In genomic region chr14:117908231-117908920, GRCm38 (mm10) we compare ENCODE assay signal across 17 mouse cellular contexts.
DNase-seq lines count a peak whose midpoint lies in the region; ATAC-seq and TF ChIP-seq lines count a peak whose summit lies in the region.
"Had no signal": no experiment of that assay in that cellular context is flagged by ENCODE, and none has a peak within 500 bp of the region (broad histone marks: within the 10 kb centered on the region; RNA-seq: fewer than 3 reads in every experiment).

No protein-coding gene starts in this region.

- no peaks in the 10 kb centered on the region for H3K27me3 ChIP-seq in intestine, embryonic 14.5 days (replicated peaks; ENCODE audit: control insufficient read depth, insufficient read depth, low read length)
- H3K27me3 ChIP-seq in intestine, postnatal 0 days (replicated peaks; ENCODE audit: control insufficient read depth, insufficient read depth, low read length): no peaks in the 10 kb centered on the region
- H3K27me3 ChIP-seq in intestine, embryonic 16.5 days (replicated peaks; ENCODE audit: control insufficient read depth, insufficient read depth, low read length): no peaks in the 10 kb centered on the region
- H3K27me3 ChIP-seq in midbrain, embryonic 14.5 days (ENCODE audit: control insufficient read depth, insufficient read depth, low read length): no peaks in the 10 kb centered on the region
- H3K27me3 ChIP-seq: limb, embryonic 12.5 days; Patski had no signal

- no peak for ATAC-seq in intestine, embryonic 14.5 days (replicated peaks; ENCODE audit: low FRiP score, low TSS enrichment, low read depth)
- no peak for ATAC-seq in intestine, postnatal 0 days
- peak; percentile 55; the same call in 1 of the 2 replicates for ATAC-seq in intestine, embryonic 16.5 days
- no peak for ATAC-seq in monocyte, adult 5-6 weeks (replicated peaks; ENCODE audit: insufficient number of reproducible peaks, low FRiP score, low TSS enrichment, poor library complexity, severe bottlenecking)
- no peak for ATAC-seq in midbrain, embryonic 14.5 days (ENCODE audit: low FRiP score, low TSS enrichment)
- ATAC-seq: CD4-positive, CD25-positive, alpha-beta regulatory T cell, adult 4 months; Patski had no signal

- no peak for TF ChIP-seq CTCF in intestine, postnatal 0 days (IDR thresholded peaks at IDR 0.05; ENCODE audit: low read depth)

- H3K9ac ChIP-seq in intestine, embryonic 14.5 days (ENCODE audit: low read length): no peak overlapping the region
- H3K9ac ChIP-seq in intestine, postnatal 0 days (ENCODE audit: low read depth, low read length): no peak overlapping the region
- H3K9ac ChIP-seq in intestine, embryonic 16.5 days (ENCODE audit: low read depth, low read length): no peak overlapping the region
- no peak overlapping the region for H3K9ac ChIP-seq in midbrain, embryonic 14.5 days (replicated peaks; ENCODE audit: low read length)
- H3K9ac ChIP-seq: hindbrain, embryonic 13.5 days; limb, embryonic 12.5 days had no signal

- H3K36me3 ChIP-seq in intestine, embryonic 14.5 days (ENCODE audit: control insufficient read depth, insufficient read depth, low read length): no peaks in the 10 kb centered on the region
- no peaks in the 10 kb centered on the region for H3K36me3 ChIP-seq in intestine, postnatal 0 days (ENCODE audit: control insufficient read depth, insufficient read depth)
- H3K36me3 ChIP-seq in intestine, embryonic 16.5 days (ENCODE audit: control insufficient read depth, insufficient read depth, low read length): no peaks in the 10 kb centered on the region
- no peaks in the 10 kb centered on the region for H3K36me3 ChIP-seq in midbrain, embryonic 14.5 days (ENCODE audit: control insufficient read depth, insufficient read depth, low read length)
- H3K36me3 ChIP-seq: hindbrain, embryonic 13.5 days; limb, embryonic 12.5 days had no signal

- H3K4me2 ChIP-seq in intestine, embryonic 14.5 days (ENCODE audit: low read length): no peak overlapping the region
- no peak overlapping the region for H3K4me2 ChIP-seq in intestine, postnatal 0 days (replicated peaks; ENCODE audit: low read depth)
- H3K4me2 ChIP-seq in intestine, embryonic 16.5 days (ENCODE audit: low read depth, low read length): no peak overlapping the region
- H3K4me2 ChIP-seq in midbrain, embryonic 14.5 days (ENCODE audit: low read length): no peak overlapping the region
- H3K4me2 ChIP-seq: hindbrain, embryonic 13.5 days; limb, embryonic 12.5 days had no signal

- 29% methylated on average over 8 of the region's 8 CpGs for WGBS in intestine, embryonic 14.5 days
- WGBS in intestine, postnatal 0 days: 51% methylated on average over 8 of the region's 8 CpGs
- 44% methylated on average over 8 of the region's 8 CpGs for WGBS in intestine, embryonic 16.5 days
- WGBS in midbrain, embryonic 14.5 days: 90% methylated on average over 8 of the region's 8 CpGs

- no peak overlapping the region for H3K4me3 ChIP-seq in intestine, embryonic 14.5 days (ENCODE audit: low read depth, low read length)
- no peak overlapping the region for H3K4me3 ChIP-seq in intestine, postnatal 0 days (ENCODE audit: low read depth, low read length)
- H3K4me3 ChIP-seq in brown adipose tissue, adult 24 weeks (ENCODE audit: insufficient read depth, low read depth, low read length): peak overlapping the region; percentile 8; the same call in 1 of the 2 replicates
- H3K4me3 ChIP-seq in intestine, embryonic 16.5 days (ENCODE audit: low read length): no peak overlapping the region
- no peak overlapping the region for H3K4me3 ChIP-seq in midbrain, embryonic 14.5 days (replicated peaks; ENCODE audit: low read depth, low read length)
- H3K4me3 ChIP-seq: hindbrain, embryonic 13.5 days; limb, embryonic 12.5 days had no signal

- DNase-seq in intestine, embryonic 14.5 days (ENCODE audit: low spot score): no peak
- peak; percentile 65 to 76 for DNase-seq in heart, adult 9 months (ENCODE audit: low spot score in 2 of 2)
- no peak for DNase-seq in MN1 (ENCODE audit: low spot score)
- DNase-seq in midbrain, embryonic 14.5 days: no peak
- DNase-seq: adrenal gland, postnatal 14 days; cerebellum, adult 2 months; lung, postnatal 4 days; spleen, adult 18-20 months; thymus, adult 2 months had no signal

- H3K9me3 ChIP-seq in intestine, embryonic 14.5 days (ENCODE audit: control insufficient read depth, low read length): no peaks in the 10 kb centered on the region
- H3K9me3 ChIP-seq in intestine, postnatal 0 days (ENCODE audit: control insufficient read depth): no peaks in the 10 kb centered on the region
- H3K9me3 ChIP-seq in intestine, embryonic 16.5 days (ENCODE audit: control insufficient read depth, low read length): no peaks in the 10 kb centered on the region
- no peaks in the 10 kb centered on the region for H3K9me3 ChIP-seq in midbrain, embryonic 14.5 days (ENCODE audit: control insufficient read depth, low read length)
- H3K9me3 ChIP-seq: hindbrain, embryonic 13.5 days; limb, embryonic 12.5 days had no signal

- H3K27ac ChIP-seq in intestine, embryonic 14.5 days (ENCODE audit: low read depth): 0 out of 2 replicates have a peak overlapping the region, but pooled peaks have one; percentile 1
- H3K27ac ChIP-seq in intestine, postnatal 0 days (ENCODE audit: low read depth, low read length): no peak overlapping the region
- H3K27ac ChIP-seq in brown adipose tissue, adult 24 weeks (replicated peaks; ENCODE audit: low read depth, low read length): peak overlapping the region; percentile 94
- H3K27ac ChIP-seq in intestine, embryonic 16.5 days (ENCODE audit: low read length): no peak overlapping the region
- H3K27ac ChIP-seq in midbrain, embryonic 14.5 days (replicated peaks; ENCODE audit: low read depth, low read length): no peak overlapping the region
- H3K27ac ChIP-seq: hindbrain, embryonic 13.5 days; limb, embryonic 12.5 days had no signal

- peaks cover 10% of the 10 kb centered on the region; the same call in 1 of the 2 replicates for H3K4me1 ChIP-seq in intestine, embryonic 14.5 days (replicated peaks; ENCODE audit: control insufficient read depth, insufficient read depth, low read length)
- no peaks in the 10 kb centered on the region for H3K4me1 ChIP-seq in intestine, postnatal 0 days (replicated peaks; ENCODE audit: control insufficient read depth, insufficient read depth, low read length)
- H3K4me1 ChIP-seq in brown adipose tissue, adult 24 weeks (ENCODE audit: control insufficient read depth, insufficient read depth, insufficient read length, low read length): peaks cover 16% of the 10 kb centered on the region; the same call in 1 of the 2 replicates
- H3K4me1 ChIP-seq in intestine, embryonic 16.5 days (ENCODE audit: control insufficient read depth, insufficient read depth, low read length): peaks cover 2% of the 10 kb centered on the region
- H3K4me1 ChIP-seq in midbrain, embryonic 14.5 days (ENCODE audit: control insufficient read depth, insufficient read depth, low read length): peaks cover 12% of the 10 kb centered on the region

Comparison
In these comparisons a context has a peak if more than half of its experiments do, and no peak if none do; other contexts are left out.
1. H3K27ac ChIP-seq: peak in intestine, embryonic 14.5 days (single experiment) and brown adipose tissue, adult 24 weeks (single experiment); none in intestine, postnatal 0 days (single experiment), intestine, embryonic 16.5 days (single experiment) and midbrain, embryonic 14.5 days (single experiment).
2. DNase-seq: peak in heart, adult 9 months (2 of 2); none in intestine, embryonic 14.5 days (single experiment), MN1 (single experiment) and midbrain, embryonic 14.5 days (single experiment).